Mouse (Mus musculus): Measurements from ENCODE around the gene Sptbn4.

GRCm38 (mm10) chr7:27360749-27361148 is 86.7 kb downstream of the Sptbn4 start:
- TF ChIP-seq CTCF (IDR thresholded peaks at IDR 0.05; ENCODE audit: control insufficient read depth, insufficient read depth, insufficient read length) (no peak), USF1 (IDR thresholded peaks at IDR 0.05; ENCODE audit: low read depth) (no peak), MYOG (IDR thresholded peaks at IDR 0.05; ENCODE audit: control insufficient read depth, extremely low read depth, insufficient read length) (no peak)

Data from C2C12 (cell line).